Mouse (Mus musculus) cerebellum, postnatal 14 days (tissue): Measurements from ENCODE around the gene Anxa2.

ENCODE experiments used
- DNase-seq, 2 experiments: peaks; one replicate each; pipeline ENCODE4 v3.0.0; 2021; ENCODE audit warnings: mixed read lengths in 2 of 2

Anxa2 gene

DNA sequence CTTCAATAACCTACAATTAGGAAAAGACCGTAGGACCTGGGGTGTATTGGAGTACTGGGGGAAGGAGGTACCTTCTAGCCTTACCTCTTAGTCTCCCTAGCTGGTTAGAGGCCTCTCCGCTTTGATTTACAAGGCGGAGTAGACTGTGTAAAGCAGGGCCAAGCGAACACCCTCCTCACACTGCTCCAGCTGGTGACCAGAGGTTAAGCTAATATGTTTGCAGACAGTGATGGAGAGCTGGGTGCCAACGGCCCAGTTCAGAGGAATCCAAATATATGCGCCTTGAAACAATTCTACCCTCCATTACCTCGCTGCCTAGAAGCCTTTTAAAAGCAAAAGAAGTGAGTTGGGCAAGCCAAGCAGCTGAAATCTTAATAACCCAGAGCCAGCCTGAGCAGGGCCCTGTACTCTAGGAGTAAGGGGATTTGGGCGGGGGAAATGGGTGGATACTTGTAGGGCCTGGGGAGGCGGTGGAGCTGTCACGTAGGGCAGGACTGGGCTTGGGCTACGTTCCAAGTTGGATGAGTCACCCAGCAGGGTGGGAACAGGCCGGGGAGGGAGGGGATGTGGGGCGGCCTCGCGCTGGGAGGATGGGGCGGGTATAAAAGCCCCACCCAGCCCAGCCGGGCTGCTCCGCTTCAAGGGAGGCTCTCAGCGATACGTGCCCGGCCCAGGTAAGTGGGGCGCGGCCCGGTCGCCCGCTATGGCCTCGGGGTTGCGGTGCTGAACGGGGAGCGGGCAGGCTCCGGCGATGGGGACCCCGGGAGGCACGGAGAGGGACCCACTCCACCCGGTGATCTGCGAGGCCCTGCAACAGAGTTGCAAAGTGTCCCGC, at the start of gene Anxa2:
TSS of gene Anxa2 (plus strand) at position 555 of the 835 bp plus-strand sequence.
- DNase-seq, result peak; percentile 62 to 69

DNA sequence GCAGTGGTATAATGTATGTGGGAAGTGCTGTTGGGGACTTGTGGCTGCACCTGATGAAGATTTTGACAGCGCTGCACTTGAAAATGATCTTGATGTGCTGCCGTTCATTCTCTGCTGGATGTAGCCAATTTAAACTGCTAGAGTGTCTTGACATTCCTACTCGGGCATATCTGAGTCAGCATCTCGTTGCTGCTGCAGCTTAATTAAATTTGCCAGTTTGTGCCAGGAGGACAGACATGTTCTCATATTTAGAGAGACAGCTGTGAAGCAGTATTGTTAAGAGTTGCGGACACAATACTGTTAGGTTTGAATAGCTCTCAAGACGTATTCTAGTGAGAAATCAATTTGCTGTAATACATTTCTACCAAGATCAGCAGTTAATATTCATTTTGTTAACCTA, 48.7 kb upstream of the Anxa2 start:
- no peak for DNase-seq

DNA sequence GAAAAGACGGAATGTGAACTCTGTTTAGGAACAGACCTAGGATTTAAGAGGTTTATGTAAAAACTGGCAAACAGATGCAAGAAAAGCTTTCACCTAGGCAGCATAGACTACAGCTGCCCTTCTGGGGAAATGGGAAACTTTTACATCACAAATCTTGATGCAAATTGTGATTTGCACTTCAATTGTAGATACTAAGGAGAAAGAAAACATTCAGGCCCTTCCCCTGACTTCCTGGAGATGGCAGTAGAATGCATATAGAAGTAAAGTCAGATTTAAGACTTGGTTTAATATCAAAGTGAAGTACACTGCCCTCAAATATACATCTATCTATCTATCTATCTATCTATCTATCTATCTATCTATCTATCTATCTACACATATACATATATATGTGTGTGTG, 33.9 kb upstream of the Anxa2 start:
- DNase-seq, result no peak

DNA sequence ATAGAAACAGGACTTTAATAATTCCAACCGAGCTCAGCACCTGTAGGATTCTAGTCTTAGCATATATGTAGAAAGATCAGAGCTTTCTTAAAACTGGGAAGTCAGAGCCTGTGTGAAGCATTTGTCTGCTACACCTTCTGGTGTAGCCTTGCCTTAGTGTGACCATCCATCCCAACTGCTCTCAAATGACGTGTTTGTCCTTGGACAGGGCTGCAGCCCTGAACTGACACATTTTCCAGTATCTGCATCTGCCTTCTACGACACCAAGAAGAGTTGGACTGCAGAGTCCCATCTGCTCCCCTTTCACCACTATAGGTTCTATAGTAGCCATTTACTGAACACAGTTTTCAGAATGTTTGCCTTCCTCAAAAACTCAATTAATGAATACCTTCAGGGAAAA, 22.9 kb upstream of the Anxa2 start:
- no peak for DNase-seq

DNA sequence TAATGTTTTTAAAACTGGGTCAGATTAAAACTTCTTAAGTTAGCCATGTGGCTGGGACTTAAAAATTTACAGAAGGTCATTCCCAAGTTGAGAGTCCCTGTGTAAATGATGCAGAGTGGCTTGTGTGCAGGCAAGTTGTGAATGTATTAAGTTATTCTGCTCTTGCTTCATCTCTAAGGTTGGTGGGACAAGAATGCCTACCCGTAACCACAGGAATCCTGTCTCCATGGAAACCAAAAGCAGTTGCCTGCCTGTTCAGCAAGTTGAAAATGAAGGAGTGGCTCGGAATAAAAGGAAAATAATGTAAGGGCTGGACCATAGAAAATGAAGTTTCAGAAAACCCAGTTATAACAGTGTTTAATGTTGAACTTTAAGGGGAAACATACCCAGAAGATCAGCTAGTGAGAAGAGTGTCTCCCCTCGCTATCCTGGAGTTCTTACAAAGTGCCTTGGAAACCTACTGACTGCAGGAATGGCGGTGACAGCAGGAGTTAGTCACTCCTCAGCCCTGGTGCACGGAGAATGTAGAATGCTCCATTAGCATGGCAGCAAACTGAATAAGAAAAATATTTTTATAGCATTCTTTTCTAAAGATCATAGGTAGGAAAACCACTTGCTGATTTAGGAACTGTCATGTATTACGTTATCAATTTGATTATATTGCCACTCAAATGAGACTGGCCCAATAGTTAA, 21.4 kb upstream of the Anxa2 start:
- DNase-seq, result no peak

DNA sequence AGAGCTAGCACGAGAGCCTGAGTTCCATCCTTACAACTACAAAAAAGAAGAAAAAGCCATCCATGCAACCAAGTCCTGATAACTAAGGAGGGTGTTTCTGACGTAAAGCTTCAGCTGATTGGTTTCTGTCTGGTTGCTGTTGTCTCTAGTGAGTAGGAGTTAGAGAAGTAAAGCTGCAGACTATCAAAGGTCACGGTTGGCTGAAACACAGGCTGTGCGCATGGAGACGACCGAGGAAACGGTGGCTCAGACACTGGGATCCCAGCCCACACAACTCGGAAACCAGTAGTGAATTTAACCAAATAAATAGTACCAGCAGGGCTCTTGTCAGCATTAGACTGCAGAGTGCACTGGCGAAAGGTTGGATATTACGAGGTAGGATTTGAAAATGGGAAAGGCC, 18.2 kb upstream of the Anxa2 start:
- DNase-seq, result no peak

DNA sequence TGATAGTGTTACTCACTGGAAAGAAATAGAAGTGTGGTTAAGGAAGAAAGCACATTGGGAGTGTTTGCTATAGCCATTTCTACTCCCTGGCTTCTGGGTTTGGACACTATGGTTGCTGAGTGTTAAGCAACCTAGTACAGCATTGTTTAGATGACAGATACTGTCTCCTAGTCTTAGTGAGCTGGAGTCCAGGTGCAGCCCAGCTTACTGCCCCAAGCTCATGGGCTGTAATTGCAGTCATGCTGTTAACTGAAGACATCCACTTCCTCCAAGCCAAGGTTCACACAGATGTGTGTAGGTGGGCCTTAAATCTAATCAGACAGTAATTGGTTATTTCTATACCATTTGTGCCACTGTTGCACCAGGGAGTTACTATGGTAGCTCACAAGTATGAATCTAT, 17.8 kb upstream of the Anxa2 start:
- no peak for DNase-seq

DNA sequence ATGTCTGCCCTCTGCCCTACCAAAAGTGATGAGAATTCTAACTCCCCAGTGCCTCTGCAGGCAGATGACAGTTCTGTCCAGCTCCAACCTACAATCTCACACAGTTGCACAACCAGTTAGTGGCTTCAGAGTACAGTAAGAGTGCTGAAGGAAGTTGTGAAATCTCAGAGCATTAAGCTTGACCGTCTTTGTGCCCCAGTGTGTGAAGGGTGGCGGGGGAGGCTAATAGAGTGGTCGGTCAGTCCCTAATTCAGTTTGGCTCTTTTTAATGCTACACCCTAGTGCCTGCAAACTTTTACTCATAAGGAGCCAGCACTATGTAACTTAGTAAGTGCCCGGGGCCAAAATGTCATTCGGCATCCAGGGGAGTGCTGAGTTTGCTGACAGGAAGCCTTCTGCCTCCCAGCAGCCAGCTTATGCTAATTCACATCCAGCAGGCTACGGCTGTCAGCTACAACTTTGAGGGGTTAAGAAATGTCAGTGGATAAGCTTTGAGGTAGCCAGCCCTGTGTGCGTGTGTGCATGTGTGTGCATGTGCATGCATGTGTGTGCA, 13.5 kb upstream of the Anxa2 start:
- no peak for DNase-seq

DNA sequence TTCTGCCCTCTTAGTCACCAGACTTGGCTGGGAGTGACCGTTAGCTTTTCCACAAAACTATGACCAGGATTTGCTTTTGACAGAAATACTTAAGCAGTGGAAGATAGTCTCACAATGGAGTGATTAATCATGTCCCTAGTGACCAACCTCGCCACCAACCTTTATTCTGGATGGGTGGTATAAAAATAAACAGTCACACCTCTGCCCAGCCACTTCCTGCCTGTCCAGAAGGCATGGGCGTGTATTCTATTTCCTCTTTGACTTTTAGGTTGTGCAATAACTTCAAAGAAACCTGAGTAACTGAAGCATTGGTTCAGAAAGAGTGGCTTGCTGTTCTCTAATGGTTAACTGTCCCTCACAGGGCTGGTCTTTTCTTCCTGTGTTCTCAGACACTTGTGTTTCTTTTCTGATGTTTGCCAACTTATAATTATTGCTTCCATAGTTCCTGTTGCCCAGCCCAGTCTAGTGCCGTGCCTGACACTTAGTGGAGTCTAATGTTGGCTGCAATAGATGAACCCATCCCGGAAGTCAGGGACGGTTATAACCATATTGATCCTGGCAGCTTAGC, 10.9 kb upstream of the Anxa2 start:
- DNase-seq, result no peak

DNA sequence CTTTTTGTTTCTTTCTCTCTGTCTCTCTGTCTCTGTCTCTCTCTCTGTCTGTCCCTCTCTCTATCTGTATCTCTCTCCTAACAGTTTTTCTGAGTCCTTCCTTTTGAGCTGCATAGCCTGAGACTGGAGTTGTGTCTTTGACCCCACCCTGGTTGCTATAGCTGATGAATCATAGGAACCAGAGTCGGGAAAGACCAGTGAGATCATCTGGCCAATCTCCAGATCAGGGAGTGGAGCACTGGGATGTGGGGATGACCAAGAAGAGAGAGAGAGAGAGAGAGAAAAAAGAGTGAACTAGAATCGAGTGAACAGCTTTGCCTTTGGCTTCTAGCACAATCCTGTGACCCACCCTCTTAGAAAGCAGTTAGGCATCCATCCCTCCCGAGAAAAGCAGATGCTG, 10.2 kb upstream of the Anxa2 start:
- DNase-seq, result no peak

DNA sequence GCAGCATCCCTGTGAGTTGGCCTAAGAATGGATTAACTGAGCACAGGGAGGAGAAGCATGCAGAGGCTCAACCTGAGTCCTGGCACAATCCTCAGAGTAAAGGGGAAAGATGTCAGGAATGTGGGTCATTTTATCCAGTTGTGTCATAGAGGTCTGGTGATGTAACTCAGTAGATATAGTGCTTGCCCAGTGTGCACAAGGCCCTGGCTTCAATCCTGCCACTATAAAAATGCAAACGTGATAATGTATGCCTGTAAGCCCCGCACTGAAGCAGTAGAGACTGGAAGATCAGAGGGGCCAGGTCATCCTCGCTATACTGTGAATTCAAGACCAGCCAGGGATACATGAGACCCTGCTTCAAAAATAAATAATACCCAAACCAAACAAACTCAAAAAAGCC, 4.6 kb upstream of the Anxa2 start:
- DNase-seq, result no peak

DNA sequence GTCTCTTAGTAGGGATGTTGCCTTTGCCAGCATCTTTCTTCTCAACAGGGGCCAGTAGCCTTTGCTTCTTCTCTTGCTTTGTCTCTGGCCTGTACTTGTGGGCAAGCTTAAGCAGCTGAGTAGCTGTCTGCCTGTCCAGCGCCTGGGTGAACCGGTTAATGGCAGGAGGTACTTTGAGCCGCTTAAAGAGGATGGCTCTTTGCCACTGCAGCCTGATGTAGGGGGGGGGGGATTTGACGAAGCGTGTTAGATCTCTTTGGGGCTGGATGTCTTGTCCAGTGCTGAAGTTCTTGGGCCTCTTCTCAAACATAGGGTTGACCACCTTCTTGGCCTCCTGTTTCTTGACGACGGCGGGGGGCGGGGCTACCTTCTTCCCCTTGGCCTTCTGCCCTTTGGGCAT, 2.8 kb upstream of the Anxa2 start:
- DNase-seq, result no peak

DNA sequence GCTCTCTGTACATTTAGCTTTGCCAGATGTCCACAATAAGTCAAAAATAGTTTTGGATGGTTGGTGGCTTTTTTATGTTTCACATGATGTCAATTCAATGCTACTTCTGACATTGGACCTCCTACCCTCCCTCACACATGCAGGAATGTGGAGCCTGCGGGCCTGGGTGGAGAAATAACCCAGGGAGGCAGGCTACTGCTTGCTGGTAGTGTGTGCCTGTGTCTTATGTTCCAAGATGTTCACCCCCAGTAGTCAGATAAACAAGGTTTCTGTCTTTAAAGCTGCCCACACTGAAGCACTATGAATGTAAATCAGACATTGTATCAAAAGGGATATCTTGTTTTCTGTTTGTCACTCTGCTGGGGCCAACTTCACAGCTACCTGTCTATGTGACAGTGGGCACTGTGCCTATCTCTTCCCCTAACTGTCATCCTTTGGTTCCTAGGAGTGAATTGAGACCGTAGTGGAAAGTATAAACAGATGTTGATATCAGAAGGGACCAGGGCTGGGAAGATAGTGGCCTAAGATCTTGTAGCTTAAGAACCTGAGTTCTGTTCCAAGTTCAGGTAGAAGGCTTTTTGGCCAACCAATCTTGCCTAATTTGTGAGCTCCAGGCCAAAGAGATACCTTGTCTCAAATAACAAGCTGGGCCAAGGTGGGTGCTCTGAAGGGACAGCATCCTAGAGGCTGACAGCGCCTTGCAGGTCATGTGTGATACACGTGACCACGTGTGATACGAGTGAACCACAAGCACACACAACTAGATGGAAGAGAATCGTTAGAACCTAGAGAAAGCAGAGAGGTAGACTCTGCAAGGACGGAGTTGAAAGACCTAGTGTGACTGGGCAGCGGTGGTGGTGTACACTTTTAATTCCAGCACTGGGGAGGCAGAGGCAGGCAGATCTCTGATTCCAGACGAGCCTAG, 1.3 kb upstream of the Anxa2 start:
- no peak for DNase-seq

DNA sequence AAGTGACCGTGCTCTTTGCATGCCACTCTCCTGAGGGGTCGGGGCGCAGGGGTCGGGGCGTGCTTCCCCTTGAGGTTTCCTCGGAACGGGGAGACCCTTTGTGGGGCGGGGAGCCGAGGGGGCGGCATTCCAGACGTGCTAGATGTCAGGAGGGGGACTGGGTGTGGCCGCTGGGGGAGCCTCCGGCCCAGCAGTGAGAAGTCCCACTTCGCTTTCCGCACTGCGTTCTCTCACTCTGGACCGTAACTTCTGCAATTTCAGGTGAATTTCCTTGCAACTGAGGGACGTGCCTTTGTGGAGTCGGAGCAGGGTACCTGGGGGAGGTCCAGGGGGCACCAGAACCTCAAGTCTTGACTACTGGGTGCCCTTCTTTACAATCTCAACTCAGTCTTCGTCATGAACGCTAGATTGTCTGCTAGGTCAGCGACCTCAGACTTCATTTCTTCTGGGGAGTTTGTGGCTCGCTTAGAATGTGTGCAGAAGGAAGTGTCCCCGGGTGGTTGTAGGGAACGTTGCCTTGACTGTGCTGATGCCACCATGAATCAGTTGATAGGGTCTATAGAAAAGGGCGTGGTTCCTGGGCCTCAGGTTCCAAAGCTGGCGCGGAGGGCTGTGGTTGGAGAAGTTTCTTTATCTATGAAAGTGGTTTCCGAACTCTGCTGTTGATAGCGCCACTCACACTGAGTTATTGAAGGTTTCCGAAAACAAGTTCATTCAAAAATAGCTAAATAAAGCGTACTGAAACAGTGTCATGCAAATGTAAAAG, 664 bp downstream of the Anxa2 start:
- no peak for DNase-seq

DNA sequence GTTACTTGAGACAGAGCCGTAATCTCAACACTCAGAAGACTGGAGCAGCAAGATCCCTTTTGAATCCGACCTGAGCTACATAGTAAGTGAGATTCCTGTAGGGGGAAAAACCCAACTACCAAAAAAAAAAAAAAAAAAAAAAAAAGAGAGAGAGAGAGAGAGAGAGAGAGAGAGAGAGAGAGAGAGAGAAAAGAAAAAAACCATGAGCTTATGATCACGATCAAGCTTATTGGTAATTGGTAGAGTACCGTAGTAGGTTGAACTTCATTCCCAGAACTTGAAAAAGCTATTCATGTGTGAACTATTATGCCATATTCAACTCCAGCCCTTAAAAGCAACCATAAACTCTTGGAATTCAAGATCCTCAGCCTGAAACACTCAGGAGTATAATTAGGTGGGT, 1.3 kb downstream of the Anxa2 start:
- DNase-seq, result no peak

DNA sequence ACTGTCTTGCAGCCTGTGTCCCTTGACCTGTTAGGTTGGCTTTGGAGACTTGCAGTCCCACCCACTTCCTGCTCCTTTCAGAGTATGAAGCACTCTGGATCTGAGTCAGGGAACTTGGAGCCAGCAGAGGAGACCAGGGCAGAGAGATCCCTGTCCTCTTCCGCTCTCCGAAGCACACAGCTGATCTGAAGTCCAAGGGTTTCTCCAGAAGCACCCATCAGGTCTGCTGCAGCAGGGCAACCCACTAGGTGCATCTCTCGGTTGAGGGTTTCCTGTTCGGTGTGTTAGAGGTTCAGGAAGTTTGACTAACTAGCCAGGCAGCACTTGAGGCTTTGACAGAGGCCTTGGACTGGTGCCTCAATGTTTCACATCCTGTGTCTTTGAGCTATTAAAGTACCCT, 2.0 kb downstream of the Anxa2 start:
- no peak for DNase-seq

DNA sequence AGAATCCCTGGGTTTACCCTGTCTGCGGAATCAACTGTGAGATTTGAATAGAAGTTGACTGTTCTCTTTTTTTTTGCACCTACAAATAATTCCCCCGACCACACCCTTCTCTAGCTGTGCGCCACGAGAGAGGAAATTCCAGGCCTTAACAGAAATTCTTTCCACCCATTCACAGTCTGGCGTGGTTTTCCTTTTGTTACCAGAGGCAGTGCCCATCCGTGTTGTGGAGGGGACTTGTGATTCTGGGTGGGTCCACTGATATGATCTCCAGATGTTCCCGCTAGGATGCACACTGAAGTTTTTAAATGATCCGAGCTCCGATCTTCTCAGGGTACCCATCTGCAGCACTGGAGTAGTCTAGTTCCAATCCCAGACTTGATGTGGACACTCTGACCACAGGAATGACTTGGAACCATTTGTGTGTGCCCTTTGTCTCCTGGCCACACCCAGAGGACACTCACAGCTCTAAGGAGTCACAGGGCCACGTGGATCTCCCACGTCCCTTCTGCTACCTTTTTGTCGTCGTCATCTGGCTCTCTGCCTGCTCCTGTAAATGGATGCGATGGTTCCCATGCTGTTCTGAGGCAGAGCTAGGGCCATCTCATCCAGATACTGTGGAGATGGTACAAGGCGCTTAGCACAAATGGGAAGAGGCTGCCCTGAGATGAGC, 3.1 kb downstream of the Anxa2 start:
- no peak for DNase-seq

DNA sequence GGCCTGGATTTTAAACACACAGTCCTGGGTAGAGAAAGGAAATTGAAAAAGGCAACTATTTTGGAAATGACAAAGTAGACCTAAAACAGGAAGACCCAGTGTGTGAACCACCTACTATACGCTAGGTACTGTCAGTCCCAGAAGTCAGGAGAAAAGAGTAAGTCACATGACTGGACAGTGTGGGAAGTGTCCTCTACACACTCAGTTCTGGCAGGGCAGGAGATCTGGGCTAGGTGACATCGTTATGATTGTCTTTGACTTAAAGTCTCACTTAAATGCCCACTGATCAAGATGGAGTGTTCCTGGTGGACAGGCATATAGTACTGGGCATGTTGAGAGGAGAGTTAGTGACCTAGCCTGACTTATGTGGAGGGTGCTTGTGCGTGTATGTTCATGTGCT, 3.7 kb downstream of the Anxa2 start:
- no peak for DNase-seq

DNA sequence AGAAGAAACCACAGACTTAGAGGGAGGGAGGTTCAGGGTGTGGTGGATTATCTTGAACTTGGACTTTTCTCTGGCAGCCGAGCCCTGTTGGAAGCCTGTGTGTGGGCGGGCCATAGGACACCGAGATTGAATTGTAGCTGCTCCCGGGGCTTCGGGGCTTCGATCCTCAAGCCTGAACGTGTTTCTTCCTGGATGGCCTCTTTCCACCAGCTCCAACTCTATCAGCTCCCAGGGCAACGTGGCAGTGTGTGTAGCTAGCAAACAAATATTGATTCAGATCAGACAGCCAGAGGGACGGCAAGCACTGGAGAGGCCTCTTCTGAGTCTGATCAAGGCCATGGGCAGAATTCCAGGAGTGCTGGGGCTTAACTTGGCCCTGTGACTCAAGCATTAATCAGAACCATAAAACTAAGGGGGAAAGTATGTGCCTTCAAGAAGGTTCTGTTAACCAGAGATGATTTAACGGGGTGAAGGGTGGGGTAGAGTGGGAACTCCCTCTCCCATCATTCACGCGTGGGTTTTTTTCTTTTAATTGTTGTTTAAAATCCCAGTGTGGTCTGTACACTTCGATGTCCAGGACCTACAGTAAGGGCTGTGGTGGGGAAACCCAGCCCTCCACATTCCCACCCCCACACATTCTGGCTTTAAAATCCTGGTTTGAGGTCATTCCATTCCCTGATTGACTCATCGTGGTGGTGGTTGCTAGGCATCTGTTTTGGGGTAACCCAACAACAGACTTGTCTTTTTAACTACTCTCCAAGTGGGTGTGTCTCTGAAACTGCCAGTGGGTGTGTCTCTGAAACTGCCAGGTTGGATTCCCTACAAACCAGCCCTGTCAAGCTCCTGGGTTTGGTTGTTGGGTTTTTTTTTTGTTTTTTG, 4.6 kb downstream of the Anxa2 start:
- DNase-seq, result peak; percentile 43 to 48

DNA sequence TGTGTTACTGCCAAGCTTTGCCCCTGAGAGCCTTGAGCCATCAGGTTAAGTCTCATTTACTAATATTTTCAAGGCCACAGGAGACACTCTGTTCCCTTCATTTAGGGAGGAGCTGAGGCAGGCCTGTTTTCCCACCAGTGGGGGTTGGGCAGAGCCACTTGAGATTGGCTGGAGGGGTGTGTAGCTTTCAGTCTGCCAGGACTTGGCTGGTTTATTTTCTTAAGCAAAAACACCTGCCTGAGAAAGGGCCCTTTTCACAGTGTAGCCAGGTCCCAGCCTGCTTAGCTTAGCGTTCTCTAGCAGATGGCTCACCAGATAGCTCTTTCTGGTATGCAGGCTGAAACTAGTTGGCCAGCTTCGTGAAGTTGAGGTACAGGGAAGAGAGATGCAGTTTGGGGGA, 5.6 kb downstream of the Anxa2 start:
- no peak for DNase-seq
